Mouse (Mus musculus) frontal cortex, adult (tissue): ENCODE data around the gene Oit3.

Experiments
- ATAC-seq: cut with Nextera tagmentation; 2 replicates; pipeline ENCODE4 v1.9.2; 2017; ENCODE audit warnings: mild to moderate bottlenecking, moderate library complexity, mixed read lengths; ENCODE audit not compliant: low TSS enrichment

Gene Oit3

DNA sequence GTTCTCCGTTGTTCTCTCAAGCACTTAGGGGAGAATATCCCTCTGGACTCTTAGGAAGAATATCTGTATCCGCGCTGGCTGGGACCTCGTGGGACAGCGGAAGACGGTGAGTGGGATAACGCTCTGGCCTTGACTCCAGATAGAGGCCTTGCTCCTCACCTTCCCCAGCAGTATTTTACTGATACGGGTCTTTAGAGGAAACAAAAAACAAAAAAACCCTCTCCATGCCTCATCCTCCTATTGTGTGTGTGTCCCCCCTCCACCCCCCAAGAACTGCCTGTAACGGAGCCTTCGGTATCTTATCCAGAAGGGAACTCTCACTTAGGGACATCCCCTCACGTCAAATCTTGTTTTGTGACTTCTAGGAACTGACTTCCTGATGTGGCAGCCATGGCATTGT is at the start of gene Oit3:
Oit3 (minus strand) TSS at position 44 of the 400 bp plus-strand sequence.
- ATAC-seq = no peak

DNA sequence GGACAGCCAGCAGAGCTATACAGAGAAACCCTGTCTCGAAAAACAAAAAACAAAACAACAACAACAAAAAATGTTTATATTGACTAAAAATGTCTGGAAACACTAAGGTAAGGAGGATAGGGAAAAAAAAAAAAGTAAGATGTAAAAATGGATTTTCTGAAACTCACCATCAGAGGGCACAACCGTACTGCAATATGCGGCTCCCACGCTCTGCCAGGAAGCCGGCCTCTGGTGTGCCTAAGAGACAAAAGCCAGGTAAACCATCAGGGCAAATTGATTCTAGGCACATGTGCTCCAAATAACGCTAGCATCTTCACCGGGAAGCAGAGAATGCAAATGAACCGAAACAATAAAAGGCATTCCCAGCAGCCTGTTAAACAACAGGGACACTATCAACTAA is 49.3 kb upstream of the Oit3 start:
- ATAC-seq = peak; percentile 75

GRCm38 (mm10) chr10:59489411-59489810 is 47.8 kb upstream of the Oit3 start:
- ATAC-seq = no peak

- ATAC-seq = no peak
Measured at GRCm38 (mm10) chr10:59487351-59487750, 45.8 kb upstream of the Oit3 start.

GRCm38 (mm10) chr10:59484318-59484717 is 42.7 kb upstream of the Oit3 start:
- ATAC-seq = no peak

GRCm38 (mm10) chr10:59481381-59481780 is 39.8 kb upstream of the Oit3 start:
- ATAC-seq = peak; percentile 96

DNA sequence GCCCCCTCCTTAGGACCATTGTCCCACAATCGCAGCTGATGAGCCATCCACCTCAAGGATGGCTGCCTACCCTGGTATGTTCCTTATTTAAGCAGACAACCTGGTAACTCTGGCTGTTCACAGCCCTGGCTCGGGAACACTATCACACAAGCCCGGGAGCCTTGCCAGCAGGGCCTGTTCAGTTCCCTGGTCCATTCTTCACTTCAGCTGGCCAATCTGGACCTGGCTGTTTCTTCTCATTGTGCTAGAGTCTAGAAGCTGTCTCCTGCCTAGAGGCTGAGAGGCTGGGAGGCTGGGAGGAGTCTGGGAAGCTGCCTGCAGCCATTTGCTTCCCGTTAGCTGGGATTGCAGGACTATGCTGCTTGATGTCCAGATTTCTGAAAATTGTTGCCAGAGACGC is 28.9 kb upstream of the Oit3 start:
- ATAC-seq = peak; percentile 62

- no peak for ATAC-seq
Measured at GRCm38 (mm10) chr10:59467297-59467696, 25.7 kb upstream of the Oit3 start.

- no peak for ATAC-seq
Measured at GRCm38 (mm10) chr10:59466626-59467025, 25.0 kb upstream of the Oit3 start.

- ATAC-seq = no peak
Measured at GRCm38 (mm10) chr10:59465546-59465945, 24.0 kb upstream of the Oit3 start.

DNA sequence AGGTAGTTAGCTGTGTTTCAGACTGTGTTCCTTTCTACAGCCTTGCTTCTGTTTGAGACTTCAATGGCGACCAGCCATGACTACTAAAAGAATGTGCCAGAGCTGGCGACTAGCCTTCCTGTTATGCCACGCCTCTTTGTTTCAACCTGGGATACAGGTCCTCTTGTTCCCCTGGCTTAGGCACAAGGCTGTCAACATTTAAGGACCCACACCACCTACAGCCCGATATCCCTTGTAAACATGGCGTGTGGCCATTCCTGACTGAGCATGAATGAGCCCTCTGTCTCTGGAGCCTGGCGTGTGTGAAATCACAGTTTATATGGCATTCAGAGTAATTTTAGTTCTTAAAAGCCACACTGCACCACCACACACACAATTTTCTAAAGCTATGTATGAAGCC is 20.7 kb upstream of the Oit3 start:
- ATAC-seq = no peak

- peak; percentile 55; the same call in 1 of the 2 replicates for ATAC-seq
Measured at GRCm38 (mm10) chr10:59459767-59460166, 18.2 kb upstream of the Oit3 start.

GRCm38 (mm10) chr10:59454631-59455030 is 13.1 kb upstream of the Oit3 start:
- ATAC-seq = no peak

DNA sequence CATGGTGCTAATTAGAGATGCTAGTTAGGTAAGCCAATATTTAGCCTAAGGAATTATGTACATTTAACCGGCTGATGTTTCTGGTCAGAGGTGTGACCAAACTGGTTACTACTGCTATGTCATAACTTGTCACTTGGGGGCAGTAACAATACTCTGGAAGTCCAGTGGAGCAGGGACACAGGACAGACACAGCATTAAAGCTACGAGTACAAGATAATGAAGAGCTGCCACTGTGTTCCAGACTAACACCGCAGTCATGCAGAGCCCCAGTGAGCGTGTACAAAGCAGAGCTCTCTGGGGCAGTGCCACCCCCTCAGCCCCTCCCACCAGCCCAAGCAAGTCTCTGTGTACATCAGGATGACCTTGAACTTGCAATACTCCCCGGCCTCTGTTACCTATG is 10.3 kb upstream of the Oit3 start:
- peak; percentile 51 for ATAC-seq

DNA sequence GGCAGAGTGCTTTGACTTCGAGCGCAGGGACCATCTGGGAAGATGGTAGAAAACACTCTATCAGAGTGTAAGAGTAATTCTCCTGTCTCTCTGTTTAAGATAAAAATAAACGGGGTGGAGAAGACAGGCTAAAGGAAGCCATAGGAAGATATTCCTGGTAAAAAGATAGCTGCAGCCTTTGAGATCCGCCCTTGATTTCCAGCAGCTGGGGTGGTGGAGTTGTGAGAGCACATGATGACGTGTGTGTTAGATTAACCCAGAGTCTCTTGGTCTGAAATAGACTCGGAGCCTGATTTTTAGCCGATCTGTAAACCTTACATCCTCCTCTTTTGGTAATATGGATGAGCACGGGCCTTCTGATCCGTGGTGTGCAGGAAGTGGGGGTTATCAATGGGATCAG is 6.0 kb upstream of the Oit3 start:
- peak; percentile 93 for ATAC-seq

GRCm38 (mm10) chr10:59446911-59447437 is 5.4 kb upstream of the Oit3 start:
- ATAC-seq = peak; percentile 17; the same call in 1 of the 2 replicates

GRCm38 (mm10) chr10:59444635-59445034 is 3.1 kb upstream of the Oit3 start:
- no peak for ATAC-seq

- ATAC-seq = no peak
Measured at GRCm38 (mm10) chr10:59444106-59444505, 2.5 kb upstream of the Oit3 start.

GRCm38 (mm10) chr10:59443212-59443611 is 1.6 kb upstream of the Oit3 start:
- no peak for ATAC-seq

DNA sequence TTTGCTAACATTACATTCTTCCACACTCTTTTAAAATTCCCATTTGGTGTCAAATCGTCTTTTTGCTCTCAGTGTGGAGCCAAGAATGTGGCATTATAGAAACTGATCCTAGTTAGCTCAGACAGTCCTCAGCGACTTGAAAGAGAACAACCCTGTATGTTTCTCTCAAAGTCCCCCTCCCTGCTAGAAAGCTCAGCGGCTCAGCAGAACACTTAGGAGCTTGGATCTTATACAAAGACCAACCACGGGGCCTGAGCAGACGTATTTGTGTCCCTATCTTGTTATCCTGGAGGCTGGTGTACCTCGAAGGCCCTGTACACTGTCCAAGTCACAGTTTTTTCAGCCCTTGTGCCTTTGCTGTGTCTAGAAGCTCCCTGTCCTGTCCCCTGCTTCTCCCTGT is 1.4 kb downstream of the Oit3 start:
- no peak for ATAC-seq

GRCm38 (mm10) chr10:59439508-59439931 is 2.1 kb downstream of the Oit3 start:
- ATAC-seq = no peak

DNA sequence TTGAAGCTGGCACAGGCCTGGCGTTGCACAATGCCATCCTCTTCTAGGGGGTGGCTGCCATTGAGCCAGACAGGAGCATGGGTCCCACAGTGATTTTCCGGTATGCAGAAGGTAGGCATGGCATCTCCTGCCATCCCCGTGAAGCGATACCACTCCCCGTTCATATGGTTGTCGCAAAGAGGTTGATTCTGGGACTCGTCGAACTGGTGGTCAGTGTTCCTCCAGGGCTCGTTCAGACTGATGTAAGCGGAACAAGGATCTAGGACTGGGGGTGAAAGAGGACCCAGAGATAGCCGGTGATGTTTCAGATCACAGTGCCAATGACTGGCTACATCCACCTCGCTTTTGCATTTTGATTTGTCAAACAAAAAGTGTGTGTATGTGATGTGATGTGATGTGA is 2.9 kb downstream of the Oit3 start:
- ATAC-seq = no peak

DNA sequence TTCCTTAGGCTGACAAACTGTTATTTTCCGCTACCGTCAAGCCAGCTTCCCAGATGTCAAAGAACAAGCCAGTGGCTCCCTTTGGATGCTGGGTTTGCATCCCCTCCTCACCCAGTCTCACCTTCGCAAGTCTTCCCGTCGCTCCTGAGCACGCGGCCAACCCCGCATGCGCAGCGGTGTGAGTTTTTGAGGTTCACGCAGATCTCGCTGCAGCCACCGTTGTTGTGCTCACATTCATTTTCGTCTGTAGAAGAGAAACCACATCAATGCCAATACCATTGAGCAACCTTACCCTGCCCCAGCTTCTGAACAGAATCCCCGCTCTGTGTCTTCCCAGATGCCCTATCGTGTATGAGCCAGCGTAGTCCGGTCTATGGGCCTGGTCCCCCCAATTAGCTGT is 5.8 kb downstream of the Oit3 start:
- no peak for ATAC-seq

- peak; percentile 77; the same call in 1 of the 2 replicates for ATAC-seq
Measured at GRCm38 (mm10) chr10:59430701-59431218, 10.8 kb downstream of the Oit3 start.
